Mouse (Mus musculus) embryonic fibroblast, embryonic 13.5 days (primary cell): ENCODE measurements at regions not wholly inside any gene's neighbourhood (a gene's known extent, or its start where the extent isn't known, plus 50 kb on each side); places are given as distances from the start of the nearest gene placed in this dataset.

Source experiments
- CTCF ChIP-seq: IDR thresholded peaks from 2 replicates; pipeline ENCODE4 v1.5.1; 2011; ENCODE audit warnings: mild to moderate bottlenecking, control low read depth, low read length, moderate library complexity, borderline replicate concordance; ENCODE audit not compliant: insufficient read depth
- POLR2A ChIP-seq: IDR thresholded peaks from 2 replicates; pipeline ENCODE4 v1.6.1; 2011; ENCODE audit warnings: low read depth, mild to moderate bottlenecking, control low read depth, low read length, moderate library complexity

DNA sequence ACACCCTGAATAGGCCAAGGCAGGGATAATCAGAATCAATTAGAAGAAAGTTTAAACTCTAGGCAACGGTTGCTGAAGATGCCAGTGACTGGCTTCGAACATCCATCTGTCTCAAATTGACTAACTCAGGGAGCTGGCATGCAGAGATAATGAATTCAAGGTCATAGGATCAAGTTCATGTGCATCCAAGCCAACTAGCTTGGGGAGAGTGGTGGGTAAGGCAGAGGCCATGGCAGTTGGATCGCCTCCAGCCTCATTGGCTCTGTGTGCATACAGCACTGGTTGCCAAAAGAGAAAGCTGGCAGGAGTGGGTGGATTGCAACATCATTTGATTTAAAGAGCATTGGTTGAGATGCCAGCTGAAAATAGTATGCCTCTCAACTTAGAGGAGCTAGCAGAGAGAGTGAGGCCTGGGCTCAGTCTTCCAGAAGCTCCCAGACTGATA, 1398.3 kb upstream of the Lrrc6 start:
- TF ChIP-seq CTCF: no peak
- no peak for TF ChIP-seq POLR2A
